Mouse (Mus musculus): Measurements from ENCODE around the gene Tert.

DNA sequence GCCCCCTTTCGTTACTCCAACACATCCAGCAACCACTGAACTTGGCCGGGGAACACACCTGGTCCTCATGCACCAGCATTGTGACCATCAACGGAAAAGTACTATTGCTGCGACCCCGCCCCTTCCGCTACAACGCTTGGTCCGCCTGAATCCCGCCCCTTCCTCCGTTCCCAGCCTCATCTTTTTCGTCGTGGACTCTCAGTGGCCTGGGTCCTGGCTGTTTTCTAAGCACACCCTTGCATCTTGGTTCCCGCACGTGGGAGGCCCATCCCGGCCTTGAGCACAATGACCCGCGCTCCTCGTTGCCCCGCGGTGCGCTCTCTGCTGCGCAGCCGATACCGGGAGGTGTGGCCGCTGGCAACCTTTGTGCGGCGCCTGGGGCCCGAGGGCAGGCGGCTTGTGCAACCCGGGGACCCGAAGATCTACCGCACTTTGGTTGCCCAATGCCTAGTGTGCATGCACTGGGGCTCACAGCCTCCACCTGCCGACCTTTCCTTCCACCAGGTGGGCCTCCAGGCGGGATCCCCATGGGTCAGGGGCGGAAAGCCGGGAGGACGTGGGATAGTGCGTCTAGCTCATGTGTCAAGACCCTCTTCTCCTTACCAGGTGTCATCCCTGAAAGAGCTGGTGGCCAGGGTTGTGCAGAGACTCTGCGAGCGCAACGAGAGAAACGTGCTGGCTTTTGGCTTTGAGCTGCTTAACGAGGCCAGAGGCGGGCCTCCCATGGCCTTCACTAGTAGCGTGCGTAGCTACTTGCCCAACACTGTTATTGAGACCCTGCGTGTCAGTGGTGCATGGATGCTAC is at the start of gene Tert:
- TF ChIP-seq CTCF (IDR thresholded peaks at IDR 0.05) (peak; percentile 61), EP300 (IDR thresholded peaks at IDR 0.05) (no peak)

All from lung, postnatal 0 days (tissue).